Mouse (Mus musculus): ENCODE measurements around the gene Gpr157. TPM values are rescaled to one million over a fixed set of nuclear protein-coding genes. Genes with fewer than 3 reads are reported as not detected.

Gpr157 gene
- total RNA-seq, 2 experiments from 2014 or later = 1.1 to 1.8 TPM

DNA sequence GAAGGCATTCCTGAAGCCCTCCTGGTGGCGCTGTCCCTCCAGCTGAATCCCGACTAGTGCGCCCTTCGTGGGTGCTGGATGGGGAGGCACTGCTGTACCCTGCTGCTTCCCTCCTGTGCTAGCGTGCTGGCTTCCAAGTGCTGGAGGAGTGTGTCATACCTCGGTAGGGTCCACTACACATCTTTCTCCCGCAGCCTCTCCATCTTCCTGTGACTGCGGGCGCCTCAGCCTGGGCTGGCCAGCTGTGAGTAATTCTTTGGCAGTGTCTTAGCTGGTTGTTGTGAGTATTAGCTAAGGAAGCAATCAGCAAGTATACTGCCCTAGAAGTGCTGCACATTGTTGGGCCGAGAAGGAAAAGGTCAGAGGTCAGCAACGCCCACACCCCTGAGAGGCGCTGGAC lies 18.9 kb upstream of the Gpr157 start:
- no peak for DNase-seq (ENCODE audit: extremely low spot score in 1 of 2, low spot score in 1 of 2)

DNA sequence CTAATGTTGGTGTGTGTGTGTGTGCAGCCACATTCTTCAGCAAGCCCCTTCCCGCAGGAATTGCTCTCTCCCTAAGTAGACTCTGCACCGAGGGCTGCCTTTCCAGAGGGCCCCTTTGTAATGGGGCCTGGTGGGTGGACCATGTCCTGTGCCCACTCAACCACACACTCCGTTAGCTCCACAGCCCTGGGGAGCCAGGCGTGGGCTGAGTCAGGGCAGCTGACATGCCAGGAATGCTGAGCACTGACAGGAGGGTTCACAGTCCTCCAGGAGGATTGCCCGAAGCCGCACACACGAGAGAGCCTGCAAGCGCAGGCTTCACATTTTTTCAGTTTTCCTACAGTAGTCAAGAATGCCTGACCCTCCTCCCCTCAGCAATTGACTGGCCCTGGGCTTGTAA lies 17.0 kb upstream of the Gpr157 start:
- DNase-seq (ENCODE audit: extremely low spot score in 1 of 2, low spot score in 1 of 2) = no peak

GRCm38 (mm10) chr4:150072416-150073101 lies 14.6 kb upstream of the Gpr157 start:
- no peak for DNase-seq (ENCODE audit: extremely low spot score in 1 of 2, low spot score in 1 of 2)

DNA sequence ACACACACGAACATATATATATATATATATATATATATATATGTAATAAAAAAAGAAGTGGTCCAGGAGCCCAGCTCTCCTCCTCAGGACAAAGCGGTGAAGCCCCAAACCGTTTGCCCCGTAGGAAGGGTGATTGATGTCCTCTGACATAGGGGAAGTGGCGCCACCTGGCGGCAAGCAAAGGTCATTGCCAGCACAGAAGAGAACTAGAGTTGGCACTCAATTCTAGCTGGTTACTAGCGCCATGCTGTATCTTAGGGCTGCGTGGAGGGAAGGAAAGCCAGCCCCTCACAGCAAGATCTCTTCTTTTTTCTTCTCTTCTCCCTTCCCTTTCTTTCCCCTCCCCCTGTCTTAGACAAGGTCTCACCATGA lies 14.1 kb upstream of the Gpr157 start:
- DNase-seq (ENCODE audit: extremely low spot score in 1 of 2, low spot score in 1 of 2) = peak in 1 of 2 experiments; percentile 55

DNA sequence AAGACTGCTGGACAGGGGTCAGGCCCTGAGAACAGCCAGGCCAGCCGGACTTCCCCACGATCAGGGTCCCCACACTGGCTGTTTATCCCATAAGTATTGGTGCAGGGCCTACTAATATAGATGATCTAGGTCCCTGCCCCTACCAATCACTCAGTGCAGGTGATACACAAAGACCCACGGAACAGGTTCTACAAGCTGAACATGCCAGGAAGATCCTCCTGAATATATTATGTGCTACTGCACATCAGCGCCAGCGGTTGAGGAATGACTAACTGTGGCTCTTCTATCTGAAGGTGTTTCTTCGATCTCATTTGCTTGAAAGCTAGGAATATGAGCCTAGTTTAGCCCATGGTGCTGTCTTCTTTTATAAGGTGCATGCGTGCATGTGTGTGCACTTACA lies 11.8 kb upstream of the Gpr157 start:
- DNase-seq (ENCODE audit: extremely low spot score in 1 of 2, low spot score in 1 of 2) = no peak

GRCm38 (mm10) chr4:150076147-150076546 lies 11.0 kb upstream of the Gpr157 start:
- no peak for DNase-seq (ENCODE audit: extremely low spot score in 1 of 2, low spot score in 1 of 2)

DNA sequence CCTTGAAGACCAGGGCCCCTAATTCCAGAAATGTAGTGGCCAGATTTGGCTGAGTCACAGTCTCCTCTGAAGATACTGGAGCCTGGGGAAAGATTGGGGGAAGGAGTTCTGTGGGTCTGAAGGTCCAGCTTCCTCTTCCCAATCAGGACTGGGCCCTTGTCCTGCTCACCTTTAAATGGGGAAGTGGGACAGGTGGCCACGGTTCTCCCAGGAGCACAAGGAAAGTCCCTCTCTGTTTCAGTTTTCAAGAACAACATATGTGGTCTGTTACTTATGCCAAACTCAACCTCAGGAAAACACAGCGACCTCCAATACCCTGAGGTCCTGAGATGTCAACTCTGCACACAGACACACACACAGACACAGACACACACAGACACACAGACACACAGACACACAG lies 8.5 kb upstream of the Gpr157 start:
- no peak for DNase-seq (ENCODE audit: extremely low spot score in 1 of 2, low spot score in 1 of 2)

DNA sequence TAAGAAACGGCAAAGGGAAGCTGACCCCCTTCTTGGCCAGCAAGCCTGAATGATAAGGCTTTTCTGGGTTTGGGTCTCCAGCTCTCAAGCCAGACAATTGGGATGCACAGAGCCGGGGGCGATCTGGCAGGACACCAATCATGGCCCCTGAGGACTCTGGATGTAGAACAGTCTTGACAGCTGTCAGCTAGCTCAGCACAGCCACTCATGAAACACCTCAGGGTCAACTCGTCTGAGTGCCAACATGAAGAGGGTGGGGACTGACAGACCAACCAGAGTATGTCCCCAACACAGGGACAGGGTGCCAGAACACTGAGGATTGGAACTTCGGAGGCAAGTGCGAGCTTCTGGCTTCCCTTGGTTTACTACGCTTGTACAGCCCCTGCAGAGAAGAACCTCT lies 7.9 kb upstream of the Gpr157 start:
- no peak for DNase-seq (ENCODE audit: extremely low spot score in 1 of 2, low spot score in 1 of 2)

- DNase-seq (ENCODE audit: extremely low spot score in 1 of 2, low spot score in 1 of 2) = no peak
These were observed 6.7 kb upstream of the Gpr157 start for GRCm38 (mm10) chr4:150080330-150080967.

DNA sequence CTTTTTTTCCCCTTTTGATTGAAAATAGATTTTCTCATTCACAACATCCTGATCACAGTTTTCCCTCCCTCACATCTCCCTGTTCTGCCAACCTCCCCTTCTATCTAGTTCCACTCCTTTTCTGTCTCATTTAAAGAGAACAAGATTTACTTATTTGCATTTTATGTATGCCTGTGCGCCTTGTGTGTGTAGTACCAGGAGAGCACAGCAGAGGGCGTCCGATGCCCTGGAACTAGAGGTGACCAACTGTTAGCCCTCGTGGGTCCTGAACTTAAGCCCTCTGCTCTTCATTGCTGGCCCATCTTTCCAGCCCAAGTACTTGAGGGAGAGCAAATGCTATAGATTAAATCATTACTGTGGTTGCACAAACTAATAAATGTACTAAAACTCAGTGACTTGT lies 1.8 kb upstream of the Gpr157 start:
- DNase-seq (ENCODE audit: extremely low spot score in 1 of 2, low spot score in 1 of 2) = no peak

DNA sequence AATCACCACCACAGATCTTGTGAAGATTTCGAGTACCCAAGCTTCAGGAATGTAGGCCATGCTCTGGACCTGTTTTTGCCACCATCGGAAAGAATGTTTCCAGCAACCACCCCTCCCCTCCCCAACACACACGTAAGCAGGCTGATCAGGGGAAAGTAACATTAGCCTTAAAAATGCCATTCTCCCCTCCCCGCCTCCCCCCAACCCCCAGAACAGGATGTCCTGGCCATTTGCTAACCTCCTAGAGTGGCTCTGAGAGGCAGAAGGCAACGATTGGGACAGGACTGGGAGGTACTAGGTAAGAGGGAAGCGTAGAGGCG lies 364 bp upstream of the Gpr157 start:
- no peak for DNase-seq (ENCODE audit: extremely low spot score in 1 of 2, low spot score in 1 of 2)

DNA sequence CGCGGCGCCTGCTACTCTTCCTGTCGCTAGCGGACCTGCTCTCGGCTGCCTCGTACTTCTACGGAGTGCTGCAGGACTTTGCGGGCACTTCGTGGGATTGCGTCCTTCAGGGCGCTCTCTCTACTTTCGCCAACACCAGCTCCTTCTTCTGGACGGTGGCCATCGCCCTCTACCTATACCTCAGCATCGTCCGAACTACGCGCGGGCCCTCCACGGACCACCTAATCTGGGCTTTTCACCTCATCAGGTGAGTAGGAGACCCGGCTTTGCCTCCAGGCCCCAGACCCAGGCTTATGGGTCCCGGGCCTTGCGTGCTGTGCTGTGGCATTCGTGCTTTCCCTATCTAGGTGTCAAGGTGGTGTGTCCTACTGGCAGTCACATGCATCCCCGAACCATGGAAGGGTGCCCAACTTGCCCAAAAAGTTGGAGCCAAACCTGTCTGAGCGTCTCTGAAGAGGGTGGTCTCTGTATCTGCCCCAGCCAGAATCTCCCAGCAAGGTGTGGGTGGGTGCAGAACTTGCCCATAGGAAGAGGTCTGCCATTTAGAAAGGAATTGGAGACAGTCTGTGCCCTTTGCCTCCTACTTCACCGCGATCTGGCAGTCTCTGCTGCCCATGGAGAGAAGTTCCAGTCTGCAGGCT lies 845 bp downstream of the Gpr157 start:
- no peak for DNase-seq (ENCODE audit: extremely low spot score in 1 of 2, low spot score in 1 of 2)

DNA sequence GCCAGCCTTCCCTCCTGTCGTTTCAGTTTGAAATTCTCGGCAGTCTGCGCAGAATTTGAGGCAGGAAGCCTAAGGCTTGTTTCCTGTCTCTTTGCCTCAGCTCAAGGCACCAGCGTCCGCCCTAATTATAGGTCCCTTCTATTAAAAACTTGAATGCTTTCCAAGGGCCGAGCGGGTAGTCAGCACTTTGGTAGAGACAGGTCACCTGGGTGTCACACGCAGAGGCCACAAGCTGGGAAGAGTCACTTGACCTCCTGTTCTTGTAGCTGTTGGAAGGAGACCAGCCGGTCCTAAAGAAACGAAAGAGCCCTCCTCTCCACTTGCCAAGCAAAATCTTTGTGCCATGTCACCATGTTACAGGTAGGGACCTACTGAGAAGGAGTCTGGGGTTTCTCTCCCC lies 2.0 kb downstream of the Gpr157 start:
- DNase-seq (ENCODE audit: extremely low spot score in 1 of 2, low spot score in 1 of 2) = no peak

GRCm38 (mm10) chr4:150091887-150092582 lies 4.9 kb downstream of the Gpr157 start:
- peak in 1 of 2 experiments; percentile 48 for DNase-seq (ENCODE audit: extremely low spot score in 1 of 2, low spot score in 1 of 2)

GRCm38 (mm10) chr4:150092583-150092902 lies 5.4 kb downstream of the Gpr157 start:
- no peak for DNase-seq (ENCODE audit: extremely low spot score in 1 of 2, low spot score in 1 of 2)

DNA sequence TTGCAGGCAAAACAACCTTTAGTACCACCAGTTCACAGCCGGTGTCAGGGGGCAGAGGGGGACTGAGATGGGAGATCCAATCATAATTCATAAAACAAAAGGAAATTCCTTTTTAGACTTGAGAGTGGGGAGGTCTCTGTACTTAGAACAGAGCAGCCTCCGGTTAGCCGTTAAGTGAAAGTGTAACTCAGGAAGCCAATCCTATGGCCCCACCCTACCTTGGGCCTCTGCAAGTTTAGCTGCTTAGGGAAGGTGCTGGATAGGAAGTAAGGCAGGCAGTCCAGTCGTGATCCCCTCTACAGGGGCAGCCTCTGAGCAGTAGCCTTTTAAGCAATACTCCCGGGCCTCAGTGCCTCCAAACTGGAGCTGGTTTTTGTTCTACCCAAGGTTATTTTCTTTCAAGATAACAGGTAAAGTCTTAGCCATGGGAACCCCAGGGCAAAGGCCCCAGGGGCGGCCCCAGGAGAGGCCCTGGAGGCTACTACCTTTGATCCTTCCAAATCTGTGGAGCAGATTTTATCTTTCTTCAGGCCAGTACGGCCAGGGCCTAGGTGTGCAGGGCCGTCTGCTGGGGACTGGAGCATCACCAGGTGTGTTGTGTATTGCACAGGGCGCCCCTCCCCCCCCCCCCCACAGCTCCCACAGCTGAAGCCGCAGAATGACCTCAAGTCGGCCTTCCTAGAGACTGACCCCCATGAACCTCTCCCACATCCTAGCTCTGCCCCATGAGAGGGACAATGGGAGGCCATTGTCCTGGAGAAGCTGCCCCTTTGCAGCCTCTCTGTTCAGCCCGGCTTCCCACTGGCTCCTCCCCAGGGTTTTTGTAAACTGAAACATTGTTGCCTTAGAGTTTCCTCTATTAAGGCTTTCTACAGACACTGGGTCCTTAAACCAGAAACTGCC lies 6.6 kb downstream of the Gpr157 start:
- DNase-seq (ENCODE audit: extremely low spot score in 1 of 2, low spot score in 1 of 2) = no peak

- no peak for DNase-seq (ENCODE audit: extremely low spot score in 1 of 2, low spot score in 1 of 2)
These were observed 7.3 kb downstream of the Gpr157 start for GRCm38 (mm10) chr4:150094463-150094789.

DNA sequence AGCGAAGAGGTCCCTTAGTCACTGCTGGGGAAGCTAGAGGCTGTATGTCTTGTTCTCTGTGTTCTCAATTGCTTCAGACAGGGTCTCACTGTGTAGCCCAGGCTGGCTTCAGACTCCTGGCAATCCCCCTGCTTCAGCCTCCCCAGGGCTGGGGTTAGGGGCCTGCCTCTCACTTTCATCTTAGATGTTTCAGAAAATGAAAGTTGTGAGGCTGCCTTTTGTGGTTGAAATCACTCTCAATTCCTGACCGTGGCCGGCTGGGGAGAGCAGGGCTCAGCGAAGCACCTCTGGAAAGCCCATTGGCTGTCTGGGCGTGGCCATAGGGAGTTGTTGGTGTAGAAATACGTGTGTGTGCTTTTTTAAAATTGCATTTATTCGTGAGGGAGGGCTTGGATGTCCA lies 9.1 kb downstream of the Gpr157 start:
- no peak for DNase-seq (ENCODE audit: extremely low spot score in 1 of 2, low spot score in 1 of 2)

DNA sequence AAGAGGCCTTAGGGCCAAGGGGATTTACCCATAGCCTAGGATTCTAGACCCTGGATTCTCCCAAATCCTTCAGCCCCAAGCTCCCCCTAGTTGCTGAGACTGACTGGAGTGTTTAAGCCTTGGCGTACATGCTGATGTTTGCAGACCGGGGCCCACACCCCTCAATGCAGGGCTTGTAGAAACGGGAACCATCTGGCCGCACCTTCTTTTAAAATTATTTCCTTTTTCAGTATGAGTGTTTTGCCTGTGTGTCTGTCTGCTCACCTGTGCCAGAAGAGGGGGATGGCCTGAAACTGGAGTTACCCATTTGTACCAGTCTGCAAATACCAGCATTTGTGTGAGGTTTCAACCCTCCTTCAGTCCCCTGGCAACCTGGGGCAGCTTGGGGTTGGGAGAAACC lies 10.7 kb downstream of the Gpr157 start:
- DNase-seq (ENCODE audit: extremely low spot score in 1 of 2, low spot score in 1 of 2) = no peak

DNA sequence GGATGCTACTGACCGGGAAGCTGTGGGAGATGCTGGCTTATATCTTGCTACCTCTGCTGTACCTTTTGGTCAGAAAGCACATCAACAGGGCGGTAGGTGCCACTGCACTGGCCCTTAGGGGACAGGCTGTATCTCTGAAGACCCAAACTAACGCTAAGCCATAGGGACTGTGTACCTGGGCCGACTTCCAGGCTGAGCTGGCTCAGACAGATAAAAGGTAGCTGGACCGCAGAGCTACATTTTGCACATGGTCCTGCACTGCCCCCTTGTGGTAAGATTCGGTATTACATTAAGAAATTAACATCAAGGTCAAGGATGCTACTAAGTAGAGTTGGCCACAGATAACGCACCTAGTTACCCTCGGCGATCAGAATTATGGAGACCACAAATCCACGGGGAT lies 11.7 kb downstream of the Gpr157 start:
- DNase-seq (ENCODE audit: extremely low spot score in 1 of 2, low spot score in 1 of 2) = peak; percentile 36 to 56

GRCm38 (mm10) chr4:150102822-150103221 lies 15.7 kb downstream of the Gpr157 start:
- DNase-seq (ENCODE audit: extremely low spot score in 1 of 2, low spot score in 1 of 2) = no peak

Data from layer of hippocampus, postnatal 25 days (tissue).